Mouse (Mus musculus): ENCODE data around the gene Map2k2.
"Not testable (repeated sequence)": the region's sequence is repeated elsewhere in the genome, so short reads cannot be mapped to it uniquely, and the experiment has no call there.

The Map2k2 gene

GRCm38 (mm10) chr10:81143845-81144437 is 38.2 kb downstream of the Map2k2 start:
- no peak for DNase-seq (ENCODE audit: low read depth)

DNA sequence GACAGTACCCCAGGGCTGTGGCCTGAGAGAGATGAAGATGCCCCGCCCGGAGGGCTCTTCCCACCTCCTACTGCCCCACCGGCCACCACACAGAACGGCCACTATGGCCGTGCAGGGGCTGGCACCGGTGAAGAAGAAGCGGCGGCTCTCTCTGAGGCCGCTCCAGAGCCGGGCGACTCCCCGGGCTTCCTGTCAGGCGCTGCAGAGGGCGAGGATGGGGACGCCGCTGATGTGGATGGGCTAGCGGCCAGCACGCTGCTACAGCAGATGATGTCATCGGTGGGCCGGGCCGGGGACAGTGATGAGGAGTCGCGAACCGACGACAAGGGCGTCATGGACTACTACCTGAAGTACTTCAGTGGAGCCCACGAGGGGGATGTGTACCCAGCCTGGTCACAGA is 39.0 kb downstream of the Map2k2 start:
- DNase-seq (ENCODE audit: low read depth) = no peak

GRCm38 (mm10) chr10:81145307-81145706 is 39.6 kb downstream of the Map2k2 start:
- DNase-seq (ENCODE audit: low read depth) = no peak

DNA sequence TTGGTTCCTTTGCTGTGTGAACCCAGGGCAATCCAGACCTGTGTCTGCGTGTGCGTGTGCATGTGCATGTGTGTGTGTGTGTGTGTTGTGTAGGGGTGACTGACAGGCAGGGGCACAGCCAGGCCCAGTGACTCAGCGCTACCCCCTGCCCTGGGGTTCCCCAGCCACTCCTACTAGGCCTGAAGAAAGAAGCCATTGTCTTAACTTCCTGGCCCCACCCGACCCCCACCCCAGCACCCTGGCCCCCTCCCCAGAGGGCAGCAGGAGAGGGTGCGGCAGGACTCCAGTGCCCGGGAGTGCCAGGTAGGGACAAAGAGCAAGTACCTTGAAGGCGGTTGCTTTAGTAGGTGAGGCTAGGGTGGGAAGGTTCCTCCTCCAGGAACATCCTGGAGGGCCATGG is 40.1 kb downstream of the Map2k2 start:
- peak; percentile 48 for DNase-seq (ENCODE audit: low read depth)

- peak; percentile 79 for DNase-seq (ENCODE audit: low read depth)
Observed at GRCm38 (mm10) chr10:81146296-81146695, 40.6 kb downstream of the Map2k2 start.

- DNase-seq (ENCODE audit: low read depth) = no peak
Observed at GRCm38 (mm10) chr10:81151261-81151660, 45.5 kb downstream of the Map2k2 start.

DNA sequence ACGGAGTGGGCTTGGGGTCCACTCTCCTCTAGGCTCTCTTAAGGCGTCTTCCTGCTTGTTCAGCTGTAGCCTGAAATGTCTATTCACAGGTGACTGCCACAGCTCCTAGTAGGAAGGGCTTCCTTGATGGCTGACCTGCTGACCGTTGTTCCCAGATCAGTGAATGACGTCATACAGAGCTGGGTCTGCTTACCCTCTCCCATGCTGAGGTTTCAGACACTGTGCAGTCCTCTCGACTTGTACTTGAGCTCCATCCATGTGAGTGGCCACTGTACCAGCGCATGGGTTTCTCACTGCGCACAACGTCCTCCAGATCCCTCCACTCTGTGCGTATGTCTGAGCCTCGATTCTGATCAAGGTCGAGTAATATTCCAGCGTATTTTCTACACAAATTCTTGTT is 46.9 kb downstream of the Map2k2 start:
- DNase-seq (ENCODE audit: low read depth) = no peak

GRCm38 (mm10) chr10:81154313-81154712 is 48.6 kb downstream of the Map2k2 start:
- DNase-seq (ENCODE audit: low read depth) = no peak

GRCm38 (mm10) chr10:81154736-81155135 is 49.0 kb downstream of the Map2k2 start:
- DNase-seq (ENCODE audit: low read depth) = no peak

DNA sequence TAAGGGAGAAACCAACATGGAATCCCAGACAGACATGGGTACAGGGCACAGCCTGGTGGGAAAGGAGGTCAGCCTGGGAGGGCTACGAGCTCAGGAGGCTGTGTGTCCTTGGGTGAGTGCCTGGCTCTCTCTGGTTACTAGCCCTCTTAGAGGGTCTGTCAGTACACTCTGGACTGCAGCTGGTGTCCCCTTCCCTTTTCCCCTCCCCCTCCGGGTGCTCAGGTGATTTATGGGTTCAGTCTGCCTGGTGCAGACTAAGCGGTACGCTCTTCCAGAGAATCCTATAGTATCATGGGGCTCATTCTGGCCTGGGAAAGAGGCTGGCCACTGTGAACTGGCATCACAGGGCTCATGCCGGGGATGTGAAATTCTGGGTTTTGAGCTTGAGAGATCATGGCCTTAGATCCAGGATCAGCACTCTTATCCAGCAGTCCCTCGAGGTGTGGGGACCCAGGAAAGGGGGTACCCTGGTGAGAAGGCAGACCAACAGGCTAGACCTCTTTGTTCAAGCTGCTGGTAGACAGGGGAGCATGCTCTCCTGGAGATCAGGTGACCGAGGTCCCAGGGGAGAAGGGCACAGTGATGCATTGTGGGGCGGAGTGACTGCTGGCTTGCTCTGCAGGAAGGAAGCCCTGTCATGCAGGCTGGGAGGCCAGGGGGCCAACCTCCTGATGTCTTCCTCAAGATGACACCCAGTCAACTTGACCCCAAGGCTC is 56.0 kb downstream of the Map2k2 start:
- peak; percentile 74 for DNase-seq (ENCODE audit: low read depth)

DNA sequence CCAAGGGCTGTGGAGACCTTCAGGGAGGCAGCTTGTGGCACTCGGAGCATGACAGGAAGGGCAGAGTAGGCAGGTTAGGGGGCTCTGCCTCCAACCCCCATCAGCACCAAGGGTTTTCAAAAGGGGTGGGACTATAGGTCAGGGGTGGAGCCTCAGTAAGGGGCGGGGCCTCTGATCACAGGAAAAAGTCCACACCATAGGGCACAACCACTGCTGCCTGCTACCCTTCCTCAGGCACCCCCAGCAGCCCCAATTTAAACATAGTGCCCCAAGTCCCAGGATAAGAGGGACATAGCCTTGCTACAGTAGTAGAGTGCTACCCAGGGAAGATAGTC is 56.6 kb downstream of the Map2k2 start:
- DNase-seq (ENCODE audit: low read depth) = no peak

GRCm38 (mm10) chr10:81165118-81165517 is 59.4 kb downstream of the Map2k2 start:
- DNase-seq (ENCODE audit: low read depth) = no peak

DNA sequence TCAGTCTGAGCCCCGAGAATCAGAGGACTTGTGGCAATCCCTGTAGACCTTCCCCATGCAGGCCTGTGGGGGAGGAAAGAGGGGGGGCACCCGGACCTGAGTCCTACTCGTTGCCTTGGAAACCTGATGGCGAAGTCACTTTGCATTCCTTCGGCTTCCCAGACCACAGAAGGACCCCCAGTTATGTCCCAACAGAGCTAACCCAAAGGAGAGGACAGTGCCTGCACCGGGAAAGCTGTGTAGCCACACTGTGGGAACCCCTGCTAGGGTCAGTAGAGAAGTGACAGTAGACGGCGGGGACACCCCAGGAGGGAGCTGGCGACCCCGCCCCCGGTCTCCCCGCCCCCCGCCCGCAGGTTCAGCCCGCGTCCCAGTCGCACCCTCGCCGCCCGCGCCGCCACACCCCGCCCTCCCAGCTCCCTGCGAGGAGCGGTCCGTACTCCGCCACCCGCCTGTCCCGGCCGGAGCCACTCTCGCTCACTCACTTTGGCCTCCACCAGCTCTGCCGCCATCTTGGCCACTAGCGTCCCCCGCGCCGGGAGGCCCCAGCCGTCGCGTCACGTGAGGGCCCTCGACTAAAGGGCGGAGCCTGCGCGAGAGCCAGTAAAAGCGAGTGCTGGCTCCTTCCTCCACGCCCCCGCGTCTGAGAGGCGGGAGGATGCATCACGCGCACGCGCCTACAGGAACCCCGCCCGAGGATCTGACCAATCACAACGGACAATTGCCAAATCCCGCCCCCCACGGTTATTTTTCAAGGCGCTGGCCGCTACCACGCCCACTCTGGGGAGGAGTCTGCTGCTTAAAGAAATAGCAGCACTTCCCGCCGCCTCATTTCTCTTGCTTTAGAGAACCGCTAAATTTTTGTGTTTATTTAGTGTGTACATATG is 61.7 kb downstream of the Map2k2 start, which contains the start of gene Pias4:
Pias4 (minus strand) TSS at position 724 of the 887 bp plus-strand sequence.
- DNase-seq (ENCODE audit: low read depth) = peak; percentile 100

DNA sequence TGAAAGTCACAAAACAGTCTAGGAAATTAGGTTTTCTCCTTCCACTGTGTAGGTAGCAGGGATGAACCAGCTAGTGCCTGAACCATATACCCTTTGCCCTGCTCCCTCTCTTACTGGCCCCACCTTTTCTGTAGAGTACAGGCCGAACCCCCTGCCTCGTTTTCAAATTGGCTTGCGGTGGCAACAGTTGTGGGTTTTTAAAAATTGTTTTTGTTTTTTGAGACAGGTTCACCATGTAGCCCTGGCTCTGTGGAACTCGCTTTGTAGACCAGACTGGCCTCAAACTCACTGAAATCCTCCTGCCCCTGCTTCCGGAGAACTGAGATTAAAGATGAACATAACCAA is 62.3 kb downstream of the Map2k2 start:
- no peak for DNase-seq (ENCODE audit: low read depth)

GRCm38 (mm10) chr10:81168521-81169244 is 63.0 kb downstream of the Map2k2 start:
- peak; percentile 96 for DNase-seq (ENCODE audit: low read depth)

DNA sequence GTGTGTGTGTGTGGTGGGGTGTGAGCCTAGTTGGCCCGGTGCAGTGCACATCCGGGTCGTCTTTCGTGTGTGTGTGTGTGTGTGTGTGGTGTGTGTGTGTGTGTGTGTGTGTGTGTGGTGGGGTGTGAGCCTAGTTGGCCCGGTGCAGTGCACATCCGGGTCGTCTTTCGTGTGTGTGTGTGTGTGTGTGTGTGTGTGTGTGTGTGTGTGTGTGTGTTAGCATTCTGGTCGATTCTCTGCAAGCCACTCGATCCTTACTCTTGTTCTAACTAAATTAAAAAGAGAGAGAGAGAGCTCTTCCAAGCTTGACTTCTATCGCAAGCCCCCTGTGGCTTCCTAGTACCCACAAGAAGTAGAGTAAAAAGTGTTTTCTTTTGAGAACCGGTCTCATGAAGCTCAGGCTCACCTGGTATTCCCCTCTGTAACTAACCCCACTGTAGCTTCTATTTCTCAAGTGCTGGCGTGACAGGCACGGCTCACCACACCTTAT is 63.7 kb downstream of the Map2k2 start:
- DNase-seq (ENCODE audit: low read depth) = peak; percentile 75

DNA sequence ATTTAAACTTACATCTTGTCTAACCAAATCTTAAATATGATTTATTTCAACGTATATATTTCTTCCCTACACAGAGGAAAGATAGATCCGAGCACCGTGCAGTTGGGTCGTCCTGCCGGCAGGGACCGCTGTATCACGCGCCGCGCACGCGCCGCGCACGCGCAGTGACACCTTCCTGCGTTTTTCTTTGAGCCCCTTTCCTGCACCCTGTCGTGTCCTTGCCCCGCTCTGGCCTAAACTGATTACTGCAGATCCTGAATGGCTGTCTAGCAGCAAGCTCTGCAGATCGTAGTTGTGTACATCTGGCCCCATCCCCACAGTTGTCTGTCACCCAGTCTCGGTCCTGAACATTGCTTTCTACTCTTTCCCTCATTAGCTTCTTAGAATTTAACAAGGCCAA is 67.4 kb downstream of the Map2k2 start:
- DNase-seq (ENCODE audit: low read depth) = peak; percentile 89

DNA sequence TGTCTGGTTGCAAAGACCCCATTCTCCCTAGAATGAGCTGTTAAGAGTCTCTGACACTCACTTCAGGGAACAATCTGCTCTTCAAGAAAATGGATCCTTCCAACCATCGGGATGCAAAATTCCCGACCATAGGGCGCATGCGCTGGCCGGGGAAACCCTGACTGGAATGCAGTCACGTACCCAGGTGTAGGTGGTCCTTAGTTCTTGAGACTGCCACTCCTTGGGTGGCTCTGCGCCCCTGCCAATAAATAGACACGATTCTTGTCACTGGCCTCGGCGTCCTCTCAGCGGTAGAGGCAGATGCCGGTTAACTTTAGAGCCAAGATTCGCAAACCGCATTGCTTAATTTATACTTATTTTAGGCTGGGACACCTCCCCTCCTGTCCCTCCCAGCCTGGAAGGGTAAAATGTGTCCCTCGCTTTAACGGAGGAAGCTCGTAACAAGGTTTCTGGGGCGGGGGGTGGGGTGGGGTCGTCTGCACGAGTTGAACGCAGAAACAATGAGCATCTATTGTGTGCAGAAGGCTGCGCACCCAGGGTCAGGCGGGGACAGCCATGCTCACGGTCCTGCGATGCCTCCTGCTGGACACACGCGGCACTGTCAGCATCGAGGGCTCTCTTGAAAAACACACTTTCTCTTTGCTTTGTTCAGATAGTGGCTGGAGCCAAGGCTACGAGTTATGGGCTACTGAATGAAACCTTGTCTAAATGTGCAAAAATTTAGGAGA is 69.1 kb downstream of the Map2k2 start:
- DNase-seq (ENCODE audit: low read depth) = peak; percentile 92

GRCm38 (mm10) chr10:81175345-81175701 is 69.6 kb downstream of the Map2k2 start:
- DNase-seq (ENCODE audit: low read depth) = not testable (repeated sequence)

GRCm38 (mm10) chr10:81175936-81176465 is 70.3 kb downstream of the Map2k2 start:
- DNase-seq (ENCODE audit: low read depth) = no peak

All from 416B (cell line).